Mouse (Mus musculus): Measurements from ENCODE around the gene Palld. TPM values are rescaled to one million over a fixed set of nuclear protein-coding genes. Genes with fewer than 3 reads are reported as not detected.

The Palld gene
- polyA plus RNA-seq, 1 experiment from 2014 or later, result 62.3 TPM

GRCm38 (mm10) chr8:61475251-61475673 lies 427.2 kb downstream of the Palld start:
- no peak overlapping the region for H3K9ac ChIP-seq (ENCODE audit: low read depth, low read length)
- H3K9me3 ChIP-seq (ENCODE audit: control insufficient read depth), result no peaks in the 10 kb centered on the region
- peak; percentile 83 for ATAC-seq
- no peaks in the 10 kb centered on the region for H3K4me1 ChIP-seq (replicated peaks; ENCODE audit: control insufficient read depth, insufficient read depth, low read length)
- H3K27ac ChIP-seq (ENCODE audit: low read depth, low read length), result peak overlapping the region; percentile 16; the same call in 1 of the 2 replicates
- H3K4me2 ChIP-seq (replicated peaks; ENCODE audit: low read depth), result peak overlapping the region; percentile 4; the same call in 1 of the 2 replicates
- H3K27me3 ChIP-seq (replicated peaks; ENCODE audit: control insufficient read depth, insufficient read depth, low read length), result no peaks in the 10 kb centered on the region
- H3K4me3 ChIP-seq (ENCODE audit: low read depth, low read length), result no peak overlapping the region
- TF ChIP-seq CTCF (IDR thresholded peaks at IDR 0.05; ENCODE audit: low read depth), result no peak
- WGBS, result 26% methylated on average over 6 of the region's 6 CpGs
- no peaks in the 10 kb centered on the region for H3K36me3 ChIP-seq (ENCODE audit: control insufficient read depth, insufficient read depth)

GRCm38 (mm10) chr8:61470213-61470612 lies 432.3 kb downstream of the Palld start:
- ATAC-seq, result no peak
- Histone ChIP-seq H3K4me3 (ENCODE audit: low read depth, low read length) (no peak overlapping the region), H3K36me3 (ENCODE audit: control insufficient read depth, insufficient read depth) (no peaks in the 10 kb centered on the region), H3K4me1 (replicated peaks; ENCODE audit: control insufficient read depth, insufficient read depth, low read length) (no peaks in the 10 kb centered on the region), H3K27me3 (replicated peaks; ENCODE audit: control insufficient read depth, insufficient read depth, low read length) (no peaks in the 10 kb centered on the region), H3K9ac (ENCODE audit: low read depth, low read length) (no peak overlapping the region), H3K27ac (ENCODE audit: low read depth, low read length) (no peak overlapping the region), H3K4me2 (replicated peaks; ENCODE audit: low read depth) (no peak overlapping the region), H3K9me3 (ENCODE audit: control insufficient read depth) (no peaks in the 10 kb centered on the region)
- 81% methylated on average over 4 of the region's 4 CpGs for WGBS
- TF ChIP-seq CTCF (IDR thresholded peaks at IDR 0.05; ENCODE audit: low read depth), result no peak

GRCm38 (mm10) chr8:61467553-61467815 lies 435.0 kb downstream of the Palld start:
- TF ChIP-seq CTCF (IDR thresholded peaks at IDR 0.05; ENCODE audit: low read depth), result no peak
- Histone ChIP-seq H3K9me3 (ENCODE audit: control insufficient read depth) (no peaks in the 10 kb centered on the region), H3K4me1 (replicated peaks; ENCODE audit: control insufficient read depth, insufficient read depth, low read length) (no peaks in the 10 kb centered on the region), H3K27ac (ENCODE audit: low read depth, low read length) (no peak overlapping the region), H3K36me3 (ENCODE audit: control insufficient read depth, insufficient read depth) (no peaks in the 10 kb centered on the region), H3K4me2 (replicated peaks; ENCODE audit: low read depth) (no peak overlapping the region), H3K4me3 (ENCODE audit: low read depth, low read length) (no peak overlapping the region), H3K27me3 (replicated peaks; ENCODE audit: control insufficient read depth, insufficient read depth, low read length) (no peaks in the 10 kb centered on the region), H3K9ac (ENCODE audit: low read depth, low read length) (no peak overlapping the region)
- ATAC-seq, result no peak
- 88% methylated on average over 3 of the region's 3 CpGs for WGBS

- no peak for ATAC-seq
- no peak for TF ChIP-seq CTCF (IDR thresholded peaks at IDR 0.05; ENCODE audit: low read depth)
- WGBS, result 84% methylated on average over 15 of the region's 15 CpGs
Observed at GRCm38 (mm10) chr8:61466696-61467552, 435.6 kb downstream of the Palld start.

GRCm38 (mm10) chr8:61464393-61464792 lies 438.1 kb downstream of the Palld start:
- 88% methylated on average over 2 of the region's 2 CpGs for WGBS
- no peak for TF ChIP-seq CTCF (IDR thresholded peaks at IDR 0.05; ENCODE audit: low read depth)
- Histone ChIP-seq H3K4me1 (replicated peaks; ENCODE audit: control insufficient read depth, insufficient read depth, low read length) (no peaks in the 10 kb centered on the region), H3K4me3 (ENCODE audit: low read depth, low read length) (no peak overlapping the region), H3K27me3 (replicated peaks; ENCODE audit: control insufficient read depth, insufficient read depth, low read length) (no peaks in the 10 kb centered on the region), H3K4me2 (replicated peaks; ENCODE audit: low read depth) (no peak overlapping the region), H3K9ac (ENCODE audit: low read depth, low read length) (no peak overlapping the region), H3K36me3 (ENCODE audit: control insufficient read depth, insufficient read depth) (no peaks in the 10 kb centered on the region), H3K9me3 (ENCODE audit: control insufficient read depth) (no peaks in the 10 kb centered on the region; the same call in 1 of the 2 replicates), H3K27ac (ENCODE audit: low read depth, low read length) (no peak overlapping the region)
- ATAC-seq, result no peak

More at GRCm38 (mm10) chr8:61466696-61467552, 435.6 kb downstream of the Palld start:
- H3K4me2 ChIP-seq (replicated peaks; ENCODE audit: low read depth), result no peak overlapping the region
- H3K4me1 ChIP-seq (replicated peaks; ENCODE audit: control insufficient read depth, insufficient read depth, low read length), result no peaks in the 10 kb centered on the region
- H3K9me3 ChIP-seq (ENCODE audit: control insufficient read depth), result no peaks in the 10 kb centered on the region; the same call in 1 of the 2 replicates
- no peaks in the 10 kb centered on the region for H3K36me3 ChIP-seq (ENCODE audit: control insufficient read depth, insufficient read depth)
- no peak overlapping the region for H3K9ac ChIP-seq (ENCODE audit: low read depth, low read length)
- H3K27ac ChIP-seq (ENCODE audit: low read depth, low read length), result no peak overlapping the region
- H3K4me3 ChIP-seq (ENCODE audit: low read depth, low read length), result no peak overlapping the region
- H3K27me3 ChIP-seq (replicated peaks; ENCODE audit: control insufficient read depth, insufficient read depth, low read length), result no peaks in the 10 kb centered on the region

GRCm38 (mm10) chr8:61462221-61462620 lies 440.3 kb downstream of the Palld start:
- Histone ChIP-seq H3K4me2 (replicated peaks; ENCODE audit: low read depth) (no peak overlapping the region), H3K9ac (ENCODE audit: low read depth, low read length) (no peak overlapping the region), H3K4me3 (ENCODE audit: low read depth, low read length) (no peak overlapping the region), H3K9me3 (ENCODE audit: control insufficient read depth) (no peaks in the 10 kb centered on the region; the same call in 1 of the 2 replicates), H3K4me1 (replicated peaks; ENCODE audit: control insufficient read depth, insufficient read depth, low read length) (no peaks in the 10 kb centered on the region), H3K36me3 (ENCODE audit: control insufficient read depth, insufficient read depth) (no peaks in the 10 kb centered on the region), H3K27ac (ENCODE audit: low read depth, low read length) (no peak overlapping the region), H3K27me3 (replicated peaks; ENCODE audit: control insufficient read depth, insufficient read depth, low read length) (no peaks in the 10 kb centered on the region)
- 84% methylated on average over 5 of the region's 5 CpGs for WGBS
- ATAC-seq, result no peak
- TF ChIP-seq CTCF (IDR thresholded peaks at IDR 0.05; ENCODE audit: low read depth), result no peak

Other genes with a start within 250 kb of the Palld start
- gene Ddx60, start 25.4 kb upstream of the Palld start, polyA plus RNA-seq (2015; fragmentation: Nextera tagmentation; extraction: Ambion mirVana), result 44.8 and 47.9 TPM in 2 replicates
- gene Anxa10, start 220.5 kb upstream of the Palld start, polyA plus RNA-seq (2015; fragmentation: Nextera tagmentation; extraction: Ambion mirVana), result 6.2 and 14.0 TPM in 2 replicates